Mouse (Mus musculus): Measurements from ENCODE around the gene Rgl2. TPM values are rescaled to one million over a fixed set of nuclear protein-coding genes. Genes with fewer than 3 reads are reported as not detected.
"Not testable (repeated sequence)": the region's sequence is repeated elsewhere in the genome, so short reads cannot be mapped to it uniquely, and the experiment has no call there.

The Rgl2 gene
- polyA plus RNA-seq, 1 experiment from 2014 or later, result 38.9 TPM

- H3K27ac ChIP-seq (replicated peaks in 1 of 2; ENCODE audit: control insufficient read depth in 1 of 2, insufficient read depth in 1 of 2, low read depth in 2 of 2, low read length in 2 of 2); H3K9me3 ChIP-seq (ENCODE audit: control insufficient read depth, low read length); H3K27me3 ChIP-seq (ENCODE audit: control insufficient read depth, insufficient read depth, low read length); H3K4me2 ChIP-seq (ENCODE audit: low read length); ATAC-seq (ENCODE audit: insufficient number of reproducible peaks, insufficient read depth, low FRiP score, low read depth); H3K36me3 ChIP-seq (ENCODE audit: control insufficient read depth, insufficient read depth, low read length); H3K4me1 ChIP-seq (ENCODE audit: control insufficient read depth in 2 of 2, insufficient read depth in 2 of 2, low read length in 2 of 2); H3K4me3 ChIP-seq (ENCODE audit: control insufficient read depth in 1 of 2, insufficient read depth in 1 of 2, low read depth in 1 of 2, low read length in 2 of 2); H3K9ac ChIP-seq (ENCODE audit: low read length): not testable (repeated sequence)
- WGBS, result 67% methylated on average over 6 of the region's 6 CpGs
Observed at GRCm38 (mm10) chr17:33891892-33892291, 37.5 kb upstream of the Rgl2 start.

DNA sequence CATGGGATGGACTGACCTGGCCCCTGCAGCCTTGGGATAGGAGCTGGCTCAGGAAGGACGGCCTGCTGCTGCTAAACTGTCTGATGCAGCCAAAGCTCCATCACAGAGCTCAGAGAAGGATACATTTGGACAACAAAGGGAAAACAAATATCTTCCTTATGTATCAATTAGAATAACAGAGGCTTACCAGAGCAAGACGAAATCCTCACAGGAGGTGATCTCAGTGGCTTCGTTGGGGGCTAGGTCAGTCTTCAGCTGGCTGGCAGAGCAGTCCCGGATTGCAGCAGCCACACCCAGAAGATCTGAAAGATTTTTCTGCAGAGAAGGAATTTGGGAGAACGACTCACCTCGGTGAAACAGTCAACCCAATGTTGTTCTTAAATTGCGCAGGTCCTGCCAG, 36.9 kb upstream of the Rgl2 start:
- Histone ChIP-seq H3K4me2 (ENCODE audit: low read length) (no peak overlapping the region), H3K9ac (ENCODE audit: low read length) (no peak overlapping the region), H3K4me3 (ENCODE audit: control insufficient read depth in 1 of 2, insufficient read depth in 1 of 2, low read depth in 1 of 2, low read length in 2 of 2) (no peak overlapping the region), H3K36me3 (ENCODE audit: control insufficient read depth, insufficient read depth, low read length) (no peaks in the 10 kb centered on the region), H3K27me3 (ENCODE audit: control insufficient read depth, insufficient read depth, low read length) (no peaks in the 10 kb centered on the region), H3K4me1 (ENCODE audit: control insufficient read depth in 2 of 2, insufficient read depth in 2 of 2, low read length in 2 of 2) (peaks cover 0 to 2% of the 10 kb centered on the region in 2 experiments; a peak in 3 of 4 replicates), H3K27ac (replicated peaks in 1 of 2; ENCODE audit: control insufficient read depth in 1 of 2, insufficient read depth in 1 of 2, low read depth in 2 of 2, low read length in 2 of 2) (no peak overlapping the region), H3K9me3 (ENCODE audit: control insufficient read depth, low read length) (no peaks in the 10 kb centered on the region)
- no peak for ATAC-seq (ENCODE audit: insufficient number of reproducible peaks, insufficient read depth, low FRiP score, low read depth)
- WGBS, result 31% methylated on average over 7 of the region's 7 CpGs

- not testable (repeated sequence) for ATAC-seq (ENCODE audit: insufficient number of reproducible peaks, insufficient read depth, low FRiP score, low read depth); H3K4me2 ChIP-seq (ENCODE audit: low read length); H3K27ac ChIP-seq (replicated peaks in 1 of 2; ENCODE audit: control insufficient read depth in 1 of 2, insufficient read depth in 1 of 2, low read depth in 2 of 2, low read length in 2 of 2); H3K27me3 ChIP-seq (ENCODE audit: control insufficient read depth, insufficient read depth, low read length); H3K9ac ChIP-seq (ENCODE audit: low read length); H3K36me3 ChIP-seq (ENCODE audit: control insufficient read depth, insufficient read depth, low read length); H3K4me3 ChIP-seq (ENCODE audit: control insufficient read depth in 1 of 2, insufficient read depth in 1 of 2, low read depth in 1 of 2, low read length in 2 of 2); H3K9me3 ChIP-seq (ENCODE audit: control insufficient read depth, low read length); H3K4me1 ChIP-seq (ENCODE audit: control insufficient read depth in 2 of 2, insufficient read depth in 2 of 2, low read length in 2 of 2)
- WGBS, result 76% methylated on average over 4 of the region's 4 CpGs
Observed at GRCm38 (mm10) chr17:33893011-33893410, 36.3 kb upstream of the Rgl2 start.

DNA sequence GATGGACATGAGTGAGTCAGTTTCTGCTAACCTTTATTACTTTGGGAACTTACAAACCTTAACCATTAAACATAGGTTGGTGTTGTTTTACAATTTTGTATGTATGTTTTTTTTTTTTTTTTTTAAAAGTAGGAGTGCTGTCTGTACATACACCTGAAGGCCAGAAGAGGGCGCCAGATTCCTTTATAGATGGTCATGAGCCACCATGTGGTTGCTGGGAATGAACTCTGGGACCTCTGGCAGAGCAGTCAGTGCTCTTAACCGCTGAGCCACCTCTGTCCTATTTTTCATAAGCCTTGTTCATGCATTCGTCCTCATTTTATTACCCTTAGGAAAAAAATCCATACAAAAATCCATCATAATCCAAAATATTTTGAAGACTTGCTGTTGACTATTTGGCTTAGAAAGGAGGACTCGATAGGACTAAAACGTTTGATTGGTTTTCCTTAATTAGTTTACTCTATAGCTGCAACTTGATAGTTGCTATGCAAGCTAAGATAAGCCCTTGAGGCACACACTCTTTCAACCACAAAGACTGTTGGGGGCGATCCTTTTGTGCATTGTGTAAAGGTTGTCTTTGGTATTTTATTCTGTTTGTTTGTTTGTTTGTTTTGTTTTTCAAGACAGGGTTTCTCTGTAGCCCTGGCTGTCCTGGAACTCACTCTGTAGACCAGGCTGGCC, 32.1 kb upstream of the Rgl2 start:
- Histone ChIP-seq H3K36me3 (ENCODE audit: control insufficient read depth, insufficient read depth, low read length) (no peaks in the 10 kb centered on the region), H3K9me3 (ENCODE audit: control insufficient read depth, low read length) (no peaks in the 10 kb centered on the region), H3K4me3 (ENCODE audit: control insufficient read depth in 1 of 2, insufficient read depth in 1 of 2, low read depth in 1 of 2, low read length in 2 of 2) (no peak overlapping the region), H3K27ac (replicated peaks in 1 of 2; ENCODE audit: control insufficient read depth in 1 of 2, insufficient read depth in 1 of 2, low read depth in 2 of 2, low read length in 2 of 2) (no peak overlapping the region), H3K9ac (ENCODE audit: low read length) (no peak overlapping the region), H3K27me3 (ENCODE audit: control insufficient read depth, insufficient read depth, low read length) (no peaks in the 10 kb centered on the region), H3K4me1 (ENCODE audit: control insufficient read depth in 2 of 2, insufficient read depth in 2 of 2, low read length in 2 of 2) (no peaks in the 10 kb centered on the region; a peak in 1 of 4 replicates), H3K4me2 (ENCODE audit: low read length) (no peak overlapping the region)
- no peak for ATAC-seq (ENCODE audit: insufficient number of reproducible peaks, insufficient read depth, low FRiP score, low read depth)
- 42% methylated on average over 6 of the region's 6 CpGs for WGBS

- H3K27me3 ChIP-seq (ENCODE audit: control insufficient read depth, insufficient read depth, low read length); H3K4me3 ChIP-seq (ENCODE audit: control insufficient read depth in 1 of 2, insufficient read depth in 1 of 2, low read depth in 1 of 2, low read length in 2 of 2); H3K27ac ChIP-seq (replicated peaks in 1 of 2; ENCODE audit: control insufficient read depth in 1 of 2, insufficient read depth in 1 of 2, low read depth in 2 of 2, low read length in 2 of 2); ATAC-seq (ENCODE audit: insufficient number of reproducible peaks, insufficient read depth, low FRiP score, low read depth); H3K4me1 ChIP-seq (ENCODE audit: control insufficient read depth in 2 of 2, insufficient read depth in 2 of 2, low read length in 2 of 2); H3K4me2 ChIP-seq (ENCODE audit: low read length); H3K36me3 ChIP-seq (ENCODE audit: control insufficient read depth, insufficient read depth, low read length); H3K9me3 ChIP-seq (ENCODE audit: control insufficient read depth, low read length); H3K9ac ChIP-seq (ENCODE audit: low read length): not testable (repeated sequence)
- WGBS, result 76% methylated on average over 4 of the region's 4 CpGs
Observed at GRCm38 (mm10) chr17:33898193-33898592, 31.1 kb upstream of the Rgl2 start.

- Histone ChIP-seq H3K4me1 (ENCODE audit: control insufficient read depth in 2 of 2, insufficient read depth in 2 of 2, low read length in 2 of 2) (no peaks in the 10 kb centered on the region; a peak in 1 of 4 replicates), H3K4me3 (ENCODE audit: control insufficient read depth in 1 of 2, insufficient read depth in 1 of 2, low read depth in 1 of 2, low read length in 2 of 2) (no peak overlapping the region), H3K4me2 (ENCODE audit: low read length) (no peak overlapping the region), H3K9ac (ENCODE audit: low read length) (no peak overlapping the region), H3K27me3 (ENCODE audit: control insufficient read depth, insufficient read depth, low read length) (no peaks in the 10 kb centered on the region), H3K36me3 (ENCODE audit: control insufficient read depth, insufficient read depth, low read length) (no peaks in the 10 kb centered on the region), H3K27ac (replicated peaks in 1 of 2; ENCODE audit: control insufficient read depth in 1 of 2, insufficient read depth in 1 of 2, low read depth in 2 of 2, low read length in 2 of 2) (no peak overlapping the region), H3K9me3 (ENCODE audit: control insufficient read depth, low read length) (no peaks in the 10 kb centered on the region)
- WGBS, result 65% methylated on average over 4 of the region's 4 CpGs
- no peak for ATAC-seq (ENCODE audit: insufficient number of reproducible peaks, insufficient read depth, low FRiP score, low read depth)
Observed at GRCm38 (mm10) chr17:33899642-33900041, 29.7 kb upstream of the Rgl2 start.

DNA sequence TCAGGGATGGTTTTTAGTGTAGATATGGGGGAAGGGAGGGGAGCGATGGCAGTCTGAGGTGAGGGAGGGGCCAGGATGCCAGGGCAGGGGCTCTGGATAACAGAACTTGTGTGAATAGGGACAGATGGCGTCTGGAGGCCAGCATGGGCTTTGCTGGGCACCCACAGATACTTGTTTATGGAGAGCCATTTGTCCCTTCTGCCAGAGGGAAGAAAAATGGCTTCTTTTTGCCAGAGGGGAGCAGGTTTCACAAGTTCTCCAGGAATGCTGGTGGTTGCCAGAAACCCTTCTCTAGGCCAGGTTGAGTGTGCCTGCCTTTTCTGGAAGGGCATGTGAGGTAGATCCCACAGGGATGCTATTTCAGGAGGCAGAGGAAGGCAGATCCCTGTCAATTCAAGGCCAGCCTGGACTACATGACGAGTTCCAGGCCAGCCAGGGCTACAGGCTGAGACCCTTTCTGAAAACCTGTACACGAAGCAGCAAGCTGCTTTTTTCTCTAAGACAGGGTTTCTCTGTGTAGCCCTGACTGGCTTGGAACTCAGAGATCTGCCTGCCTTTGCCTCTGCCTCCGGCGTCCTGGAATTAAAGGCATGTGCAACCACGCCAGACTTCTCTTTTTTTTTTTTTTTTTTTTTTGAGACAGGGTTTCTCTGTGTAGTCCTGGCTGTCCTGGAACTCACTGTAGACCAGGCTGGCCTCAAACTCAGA, 28.9 kb upstream of the Rgl2 start:
- 44% methylated on average over 7 of the region's 7 CpGs for WGBS
- ATAC-seq (ENCODE audit: insufficient number of reproducible peaks, insufficient read depth, low FRiP score, low read depth), result no peak
- Histone ChIP-seq H3K36me3 (ENCODE audit: control insufficient read depth, insufficient read depth, low read length) (no peaks in the 10 kb centered on the region), H3K9me3 (ENCODE audit: control insufficient read depth, low read length) (no peaks in the 10 kb centered on the region), H3K27ac (replicated peaks in 1 of 2; ENCODE audit: control insufficient read depth in 1 of 2, insufficient read depth in 1 of 2, low read depth in 2 of 2, low read length in 2 of 2) (no peak overlapping the region), H3K4me1 (ENCODE audit: control insufficient read depth in 2 of 2, insufficient read depth in 2 of 2, low read length in 2 of 2) (no peaks in the 10 kb centered on the region; a peak in 1 of 4 replicates), H3K27me3 (ENCODE audit: control insufficient read depth, insufficient read depth, low read length) (no peaks in the 10 kb centered on the region), H3K4me2 (ENCODE audit: low read length) (no peak overlapping the region), H3K9ac (ENCODE audit: low read length) (no peak overlapping the region), H3K4me3 (ENCODE audit: control insufficient read depth in 1 of 2, insufficient read depth in 1 of 2, low read depth in 1 of 2, low read length in 2 of 2) (no peak overlapping the region)

- no peaks in the 10 kb centered on the region for H3K9me3 ChIP-seq (ENCODE audit: control insufficient read depth, low read length)
- WGBS, result 70% methylated on average over 4 of the region's 4 CpGs
- H3K4me3 ChIP-seq (ENCODE audit: control insufficient read depth in 1 of 2, insufficient read depth in 1 of 2, low read depth in 1 of 2, low read length in 2 of 2), result no peak overlapping the region
- no peaks in the 10 kb centered on the region; a peak in 1 of 4 replicates for H3K4me1 ChIP-seq (ENCODE audit: control insufficient read depth in 2 of 2, insufficient read depth in 2 of 2, low read length in 2 of 2)
- H3K9ac ChIP-seq (ENCODE audit: low read length), result no peak overlapping the region
- no peak for ATAC-seq (ENCODE audit: insufficient number of reproducible peaks, insufficient read depth, low FRiP score, low read depth)
- no peaks in the 10 kb centered on the region for H3K27me3 ChIP-seq (ENCODE audit: control insufficient read depth, insufficient read depth, low read length)
- H3K4me2 ChIP-seq (ENCODE audit: low read length), result no peak overlapping the region
- H3K27ac ChIP-seq (replicated peaks in 1 of 2; ENCODE audit: control insufficient read depth in 1 of 2, insufficient read depth in 1 of 2, low read depth in 2 of 2, low read length in 2 of 2), result no peak overlapping the region
- H3K36me3 ChIP-seq (ENCODE audit: control insufficient read depth, insufficient read depth, low read length), result no peaks in the 10 kb centered on the region
Observed at GRCm38 (mm10) chr17:33900989-33901314, 28.4 kb upstream of the Rgl2 start.

Measured in heart, embryonic 14.5 days (tissue).